In genomic region chr5:51928801-51929200, GRCm38 (mm10) we compare ENCODE assay signal across 16 mouse cellular contexts.
"Had no signal": no experiment of that assay in that cellular context is flagged by ENCODE, and none has a peak within 500 bp of the region (broad histone marks: within the 10 kb centered on the region; RNA-seq: fewer than 3 reads in every experiment).

No protein-coding gene starts in this region.

- H3K4me2 ChIP-seq: neural tube, embryonic 13.5 days; neural tube, embryonic 15.5 days; stomach, embryonic 15.5 days had no signal

- H3K4me3 ChIP-seq: neural tube, embryonic 13.5 days; neural tube, embryonic 15.5 days; stomach, embryonic 15.5 days had no signal

- H3K36me3 ChIP-seq: neural tube, embryonic 13.5 days; neural tube, embryonic 15.5 days; stomach, embryonic 15.5 days had no signal

- H3K9ac ChIP-seq: neural tube, embryonic 13.5 days; neural tube, embryonic 15.5 days; stomach, embryonic 15.5 days had no signal

- H3K9me3 ChIP-seq: neural tube, embryonic 13.5 days; neural tube, embryonic 15.5 days; stomach, embryonic 15.5 days had no signal

- H3K27ac ChIP-seq: neural tube, embryonic 13.5 days; neural tube, embryonic 15.5 days; stomach, embryonic 15.5 days; stomach, postnatal 0 days had no signal

- H3K27me3 ChIP-seq: neural tube, embryonic 13.5 days; neural tube, embryonic 15.5 days; stomach, embryonic 15.5 days had no signal

- DNase-seq: retina, postnatal 1 day; right cerebral cortex, adult 18-20 months; right cerebral cortex, postnatal 14 days; right cerebral cortex, postnatal 25 days; right cerebral cortex, postnatal 4 days; spleen, adult 18-20 months; thymus, adult 18-20 months; thymus, adult 2 months; thymus, postnatal 14 days; thymus, postnatal 25 days; thymus, postnatal 36 days; thymus, postnatal 4 days had no signal

- H3K4me1 ChIP-seq: neural tube, embryonic 13.5 days; stomach, embryonic 15.5 days had no signal
